Mouse (Mus musculus): Measurements from ENCODE around the gene Snx30.

DNA sequence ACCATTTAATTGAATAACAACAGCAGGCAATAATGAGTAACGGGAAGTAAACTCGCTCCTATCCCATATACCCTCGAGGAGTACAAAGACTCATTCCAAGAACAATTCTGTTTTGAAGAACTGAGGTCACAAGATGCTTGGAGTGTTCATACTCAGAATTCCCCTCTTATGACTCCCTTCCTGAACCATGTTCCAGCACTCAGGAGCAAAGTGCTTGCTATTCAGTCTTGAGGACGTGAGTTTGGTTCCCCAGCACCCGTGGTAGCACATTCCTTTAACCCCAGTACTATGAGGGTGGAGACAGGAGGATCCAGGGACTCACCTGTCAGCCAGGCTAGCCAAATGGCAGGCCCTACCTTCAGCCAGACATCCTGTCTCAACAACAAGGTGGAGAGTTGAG, 25.4 kb downstream of the Snx30 start:
- no peak for TF ChIP-seq GATA1 (IDR thresholded peaks at IDR 0.05; ENCODE audit: low read length)
- no peak for TF ChIP-seq TAL1 (IDR thresholded peaks at IDR 0.05; ENCODE audit: low read length)

Measured in erythroblast, embryonic 14.5 days (primary cell).